Mouse (Mus musculus) neural tube, embryonic 13.5 days (tissue): ENCODE results near the gene Syt2. TPM values are rescaled to one million over a fixed set of nuclear protein-coding genes. Genes with fewer than 3 reads are reported as not detected.

Source experiments
- ATAC-seq: fragments of 200-750 bp; cut with Nextera tagmentation; 2 replicates; pipeline ENCODE4 v1.8.0; 2017; ENCODE audit warnings: low read depth, mild to moderate bottlenecking, moderate TSS enrichment, moderate library complexity
- H3K27ac ChIP-seq: fragments of 300-500 bp; sonication (generic); replicated peaks from 2 replicates; pipeline ENCODE4 v1.5.1; 2015; ENCODE audit warnings: moderate library complexity, mild to moderate bottlenecking, inconsistent platforms
- H3K27me3 ChIP-seq: fragments of 300-500 bp; sonication (generic); 2 replicates; pipeline ENCODE4 v1.6.1; 2015; ENCODE audit warnings: mild to moderate bottlenecking, inconsistent platforms
- H3K36me3 ChIP-seq: fragments of 300-500 bp; sonication (generic); 2 replicates; pipeline ENCODE4 v1.6.1; 2015; ENCODE audit warnings: mild to moderate bottlenecking, inconsistent platforms
- H3K4me1 ChIP-seq: fragments of 300-500 bp; sonication (generic); replicated peaks from 2 replicates; pipeline ENCODE4 v1.6.1; 2015; ENCODE audit warnings: inconsistent platforms
- H3K4me2 ChIP-seq: fragments of 300-500 bp; sonication (generic); 2 replicates; pipeline ENCODE4 v1.6.1; 2015; ENCODE audit warnings: inconsistent platforms, mild to moderate bottlenecking, moderate library complexity
- H3K4me3 ChIP-seq: fragments of 300-500 bp; sonication (generic); 2 replicates; pipeline ENCODE4 v1.5.1; 2015; ENCODE audit warnings: mild to moderate bottlenecking, inconsistent platforms
- H3K9ac ChIP-seq: fragments of 300-500 bp; sonication (generic); 2 replicates; pipeline ENCODE4 v1.6.1; 2015; ENCODE audit warnings: moderate library complexity, mild to moderate bottlenecking, inconsistent platforms
- H3K9me3 ChIP-seq: fragments of 300-500 bp; sonication (generic); 2 replicates; pipeline ENCODE4 v1.6.1; 2016; ENCODE audit warnings: inconsistent platforms
- WGBS: fragments of 180-500 bp; shearing (Covaris S2); methylation state at CpG from one replicate; pipeline ENCODE4 v1.1.7; 2015; 5-methylcytosine and 5-hydroxymethylcytosine counted together
- polyA plus RNA-seq: library from polyadenylated mRNA; unstranded; fragments of >200 nt; fragmentation: Nextera tagmentation; extraction: Ambion mirVana; gene quantifications from 2 replicates; pipeline ENCODE4 v1.2.1, GENCODE M21; 2015

Gene Syt2
- polyA plus RNA-seq, 1 experiment from 2014 or later, result 13.9 TPM

DNA sequence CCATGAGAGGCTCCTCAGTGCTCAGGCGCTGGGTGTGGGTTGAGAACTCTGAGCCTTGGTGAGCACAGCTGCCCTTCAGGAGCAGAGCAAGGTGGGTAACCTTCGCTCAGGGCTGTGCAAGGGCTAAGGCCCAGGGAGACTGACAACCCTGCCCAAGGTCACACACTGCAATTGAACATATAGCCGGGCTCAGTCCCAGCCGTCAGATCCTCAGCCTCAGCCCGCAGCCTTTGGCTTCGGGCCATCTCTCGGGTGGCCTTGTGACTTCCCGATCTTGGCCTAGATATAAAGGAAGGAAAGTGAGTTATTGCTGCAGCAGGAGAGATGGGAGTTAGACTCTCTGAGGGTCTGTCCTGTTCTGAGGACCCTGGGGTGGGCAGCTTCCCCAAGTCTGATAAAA is 80.8 kb downstream of the Syt2 start:
- H3K4me1 ChIP-seq, result peaks cover 12% of the 10 kb centered on the region
- WGBS, result 66% methylated on average over 8 of the region's 8 CpGs
- no peak for ATAC-seq
- 0 out of 2 replicates have a peak overlapping the region, but pooled peaks have one; percentile 9 for H3K27ac ChIP-seq
- H3K4me3 ChIP-seq, result no peak overlapping the region
- no peaks in the 10 kb centered on the region for H3K36me3 ChIP-seq
- H3K9ac ChIP-seq, result no peak overlapping the region
- no peaks in the 10 kb centered on the region for H3K27me3 ChIP-seq
- H3K4me2 ChIP-seq, result no peak overlapping the region
- H3K9me3 ChIP-seq, result no peaks in the 10 kb centered on the region

DNA sequence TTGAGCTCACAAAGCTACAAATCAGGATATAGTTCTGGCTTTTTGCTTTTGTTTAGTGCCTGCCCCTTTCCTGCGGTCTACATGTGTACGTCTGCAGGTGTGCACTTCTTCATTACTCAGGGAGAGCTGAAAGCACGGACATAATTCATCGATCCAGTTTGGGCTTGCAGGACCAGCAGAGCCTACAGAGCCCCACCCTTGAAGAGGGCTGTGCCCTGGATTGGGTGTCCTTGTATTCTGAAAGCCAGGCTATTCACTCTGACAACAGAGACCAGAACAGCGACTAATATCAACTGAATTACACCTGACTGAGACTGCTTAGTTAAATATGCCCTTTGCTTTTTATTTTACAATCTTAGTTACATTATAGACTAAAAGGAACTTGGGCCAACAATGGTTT is 87.2 kb downstream of the Syt2 start:
- Histone ChIP-seq H3K9ac (no peak overlapping the region), H3K27me3 (no peaks in the 10 kb centered on the region), H3K4me3 (no peak overlapping the region), H3K36me3 (no peaks in the 10 kb centered on the region), H3K4me2 (no peak overlapping the region), H3K4me1 (peaks cover 8% of the 10 kb centered on the region; the same call in 1 of the 2 replicates), H3K27ac (no peak overlapping the region), H3K9me3 (no peaks in the 10 kb centered on the region)
- WGBS, result 85% methylated on average over 5 of the region's 5 CpGs
- ATAC-seq, result no peak

- Histone ChIP-seq H3K4me2 (no peak overlapping the region), H3K27me3 (no peaks in the 10 kb centered on the region), H3K36me3 (no peaks in the 10 kb centered on the region), H3K9ac (no peak overlapping the region), H3K27ac (no peak overlapping the region), H3K4me3 (no peak overlapping the region), H3K4me1 (peaks cover 8% of the 10 kb centered on the region; the same call in 1 of the 2 replicates), H3K9me3 (no peaks in the 10 kb centered on the region)
- ATAC-seq, result no peak
- 71% methylated on average over 9 of the region's 9 CpGs for WGBS
These were observed 91.0 kb downstream of the Syt2 start for GRCm38 (mm10) chr1:134737463-134737862.

GRCm38 (mm10) chr1:134741433-134741832 is 95.0 kb downstream of the Syt2 start:
- no peak for ATAC-seq
- Histone ChIP-seq H3K9ac (no peak overlapping the region), H3K27ac (no peak overlapping the region), H3K4me2 (no peak overlapping the region), H3K9me3 (no peaks in the 10 kb centered on the region), H3K4me3 (no peak overlapping the region), H3K36me3 (no peaks in the 10 kb centered on the region), H3K27me3 (no peaks in the 10 kb centered on the region), H3K4me1 (peaks cover 8% of the 10 kb centered on the region; the same call in 1 of the 2 replicates)
- 72% methylated on average over 6 of the region's 6 CpGs for WGBS

DNA sequence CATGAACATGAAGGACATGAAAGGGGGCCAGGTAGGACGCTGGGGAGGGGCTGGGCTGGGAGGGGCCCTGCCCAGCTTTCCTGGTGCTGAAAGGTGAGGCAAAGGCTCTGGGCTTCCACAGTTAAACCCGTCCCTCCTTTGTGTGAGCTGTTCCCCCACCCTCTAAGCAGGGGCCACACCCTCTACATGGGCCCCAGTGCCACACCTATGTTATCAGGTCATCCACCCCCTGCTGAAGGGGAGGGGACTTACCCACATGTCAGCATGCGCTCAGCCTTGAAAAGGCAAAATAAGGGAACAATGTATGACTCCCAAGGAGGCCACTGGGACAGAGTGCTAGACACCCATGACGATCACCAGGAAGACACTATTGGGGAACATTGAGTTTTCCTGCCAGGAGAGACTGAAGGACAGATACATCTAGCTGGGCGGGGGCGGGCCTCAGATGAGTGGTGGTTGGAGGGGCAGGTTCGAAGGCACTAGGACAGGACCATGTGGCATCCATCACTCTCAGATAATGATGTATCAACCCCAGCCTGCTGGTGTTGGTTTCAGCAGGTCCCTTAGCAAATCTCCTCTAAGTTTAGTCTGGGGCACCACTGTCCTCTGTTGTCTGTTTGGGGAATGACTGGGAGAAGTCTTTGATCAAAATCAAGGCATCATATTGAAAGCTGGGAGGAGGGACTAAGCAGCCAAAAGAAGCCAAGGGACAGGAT is 95.6 kb downstream of the Syt2 start:
- Histone ChIP-seq H3K9ac (no peak overlapping the region), H3K9me3 (no peaks in the 10 kb centered on the region), H3K27ac (no peak overlapping the region), H3K4me1 (peaks cover 5% of the 10 kb centered on the region; the same call in 1 of the 2 replicates), H3K36me3 (no peaks in the 10 kb centered on the region), H3K4me2 (no peak overlapping the region), H3K4me3 (no peak overlapping the region), H3K27me3 (no peaks in the 10 kb centered on the region)
- no peak; the same call in 1 of the 2 replicates for ATAC-seq
- 81% methylated on average over 7 of the region's 7 CpGs for WGBS

- Histone ChIP-seq H3K4me3 (no peak overlapping the region), H3K9ac (no peak overlapping the region), H3K4me2 (no peak overlapping the region), H3K4me1 (no peaks in the 10 kb centered on the region; the same call in 1 of the 2 replicates), H3K9me3 (no peaks in the 10 kb centered on the region), H3K27me3 (no peaks in the 10 kb centered on the region), H3K27ac (no peak overlapping the region), H3K36me3 (no peaks in the 10 kb centered on the region)
- no peak for ATAC-seq
- WGBS, result 60% methylated on average over 6 of the region's 6 CpGs
These were observed 99.2 kb downstream of the Syt2 start for GRCm38 (mm10) chr1:134745648-134746047.

DNA sequence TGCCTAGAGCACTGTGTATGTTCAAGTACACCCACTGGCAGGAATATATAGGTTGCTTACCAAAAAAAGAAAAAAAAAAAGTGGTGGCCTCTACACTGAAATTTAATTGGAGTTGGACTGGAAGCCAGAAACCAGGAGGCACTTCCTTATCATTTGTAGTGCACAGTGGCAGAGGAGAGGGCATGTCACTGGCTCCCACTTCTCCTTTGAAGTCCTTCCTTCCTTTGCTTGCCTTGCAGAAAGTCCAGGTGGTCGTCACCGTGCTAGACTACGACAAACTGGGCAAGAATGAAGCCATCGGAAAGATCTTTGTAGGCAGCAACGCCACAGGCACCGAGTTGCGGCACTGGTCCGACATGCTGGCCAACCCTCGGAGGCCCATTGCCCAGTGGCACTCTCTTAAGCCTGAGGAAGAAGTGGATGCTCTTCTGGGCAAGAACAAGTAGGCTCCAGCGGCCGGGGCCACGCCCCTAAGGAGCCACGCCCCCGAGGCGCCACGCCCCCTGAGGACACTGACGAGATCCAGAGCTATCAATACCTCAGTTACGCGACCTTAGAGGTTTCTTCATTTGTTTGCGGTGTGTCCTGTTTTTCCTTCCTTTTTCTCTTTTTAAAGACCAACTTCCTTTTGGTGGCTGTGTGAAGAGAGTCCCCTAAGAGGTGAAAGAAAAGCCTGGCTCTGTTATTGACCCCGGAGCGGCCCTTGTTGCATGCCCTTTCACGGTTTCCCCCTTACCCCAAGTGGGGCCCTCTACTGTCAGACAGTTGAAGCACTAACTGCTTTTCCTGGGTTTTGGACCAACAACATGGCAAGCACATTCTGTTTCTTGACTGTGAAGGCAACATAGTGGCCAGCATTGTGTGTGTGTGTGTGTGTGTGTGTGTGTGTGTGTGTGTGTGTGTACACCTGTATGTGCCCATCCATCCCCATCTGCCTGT is 101.0 kb downstream of the Syt2 start:
- Histone ChIP-seq H3K27ac (no peak overlapping the region), H3K9me3 (no peaks in the 10 kb centered on the region), H3K4me1 (no peaks in the 10 kb centered on the region; the same call in 1 of the 2 replicates), H3K4me2 (peak overlapping the region; percentile 26), H3K27me3 (no peaks in the 10 kb centered on the region), H3K9ac (no peak overlapping the region), H3K36me3 (no peaks in the 10 kb centered on the region), H3K4me3 (no peak overlapping the region)
- no peak for ATAC-seq
- WGBS, result 19% methylated on average over 23 of the region's 23 CpGs

- Histone ChIP-seq H3K27me3 (no peaks in the 10 kb centered on the region), H3K9me3 (no peaks in the 10 kb centered on the region), H3K36me3 (no peaks in the 10 kb centered on the region), H3K4me1 (peaks cover 17% of the 10 kb centered on the region), H3K4me2 (no peak overlapping the region), H3K4me3 (no peak overlapping the region), H3K9ac (no peak overlapping the region), H3K27ac (no peak overlapping the region)
- 87% methylated on average over 7 of the region's 7 CpGs for whole genome bisulfite sequencing
- ATAC-seq, result no peak
These were observed 103.4 kb downstream of the Syt2 start for GRCm38 (mm10) chr1:134749889-134750288.

DNA sequence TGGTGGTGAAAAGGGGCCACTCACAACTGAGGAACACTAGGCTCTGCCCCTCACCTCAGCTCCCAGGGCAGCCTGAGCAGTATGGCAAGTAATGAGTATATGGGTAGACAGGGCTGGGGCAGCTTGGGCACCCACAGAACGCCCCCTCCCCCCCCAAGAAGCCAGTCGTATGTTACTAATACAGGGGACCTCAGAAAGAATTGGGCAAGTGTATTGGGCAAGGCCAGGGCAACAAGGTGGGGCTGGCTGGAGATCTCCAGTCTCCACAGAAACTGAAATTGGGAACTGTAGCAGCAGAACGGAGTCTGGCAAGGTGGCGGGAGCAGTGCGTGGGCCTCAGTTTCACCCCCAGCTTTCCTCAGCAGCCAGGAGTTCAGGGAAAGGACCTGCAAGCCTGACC is 106.0 kb downstream of the Syt2 start:
- no peaks in the 10 kb centered on the region for H3K9me3 ChIP-seq
- no peak overlapping the region for H3K4me3 ChIP-seq
- 81% methylated on average over 5 of the region's 5 CpGs for WGBS
- H3K4me2 ChIP-seq, result no peak overlapping the region
- H3K27ac ChIP-seq, result no peak overlapping the region
- H3K27me3 ChIP-seq, result no peaks in the 10 kb centered on the region
- no peaks in the 10 kb centered on the region; the same call in 1 of the 2 replicates for H3K36me3 ChIP-seq
- no peak overlapping the region for H3K9ac ChIP-seq
- ATAC-seq, result no peak
- H3K4me1 ChIP-seq, result peaks cover 42% of the 10 kb centered on the region

DNA sequence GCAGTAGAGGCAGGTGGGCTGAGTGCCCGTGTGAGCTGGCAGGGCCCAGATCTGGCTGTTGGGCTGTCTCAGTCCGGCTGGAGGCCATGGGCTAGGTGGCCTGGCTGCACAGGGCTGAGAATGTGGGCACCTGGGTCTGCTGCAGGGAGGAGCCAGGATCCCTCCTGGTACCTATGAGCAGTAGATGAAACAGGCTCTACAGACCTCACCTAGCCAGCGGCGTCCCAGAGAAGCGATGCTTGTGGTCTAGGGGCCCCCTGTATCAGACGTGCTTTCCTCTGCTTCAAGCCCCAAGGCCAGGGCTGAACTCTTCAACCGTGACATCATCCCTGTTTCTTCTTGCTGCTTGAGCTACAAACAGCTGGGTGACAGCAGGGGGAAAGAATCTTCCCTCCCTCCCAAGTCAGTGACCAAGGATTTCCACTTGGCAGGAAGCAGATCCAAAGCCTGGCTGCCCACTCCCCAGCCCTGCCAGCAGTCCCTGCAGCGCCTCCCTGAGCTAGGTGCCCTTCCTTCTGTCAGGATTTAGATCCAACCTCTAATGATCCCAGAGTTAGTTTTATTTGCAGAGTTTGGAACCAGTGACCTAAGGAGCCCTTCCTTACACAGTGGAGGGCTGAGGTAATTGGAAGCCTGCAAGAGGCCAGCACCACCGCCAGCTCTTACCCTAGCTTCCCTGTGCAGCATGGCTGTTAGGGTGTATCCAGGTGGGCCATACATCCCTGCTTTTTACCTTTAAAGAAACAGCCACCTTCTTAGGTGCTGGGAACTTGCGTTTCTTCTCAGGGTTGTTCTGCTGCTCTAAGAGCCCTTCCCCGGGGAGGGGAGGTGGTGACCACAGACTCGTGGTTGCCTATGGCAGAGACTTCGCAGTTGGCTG is 107.5 kb downstream of the Syt2 start:
- H3K27ac ChIP-seq, result no peak overlapping the region; the same call in 1 of the 2 replicates
- H3K4me1 ChIP-seq, result peaks cover 45% of the 10 kb centered on the region
- H3K9me3 ChIP-seq, result no peaks in the 10 kb centered on the region
- no peak overlapping the region for H3K4me2 ChIP-seq
- WGBS, result 71% methylated on average over 13 of the region's 13 CpGs
- no peak overlapping the region for H3K4me3 ChIP-seq
- no peak overlapping the region for H3K9ac ChIP-seq
- H3K36me3 ChIP-seq, result peaks cover under 1% of the 10 kb centered on the region; the same call in 1 of the 2 replicates
- no peaks in the 10 kb centered on the region for H3K27me3 ChIP-seq
- no peak for ATAC-seq

- Histone ChIP-seq H3K36me3 (peaks cover 8% of the 10 kb centered on the region; the same call in 1 of the 2 replicates), H3K27me3 (no peaks in the 10 kb centered on the region), H3K9me3 (no peaks in the 10 kb centered on the region), H3K4me2 (no peak overlapping the region), H3K4me1 (peaks cover 45% of the 10 kb centered on the region), H3K9ac (0 out of 2 replicates have a peak overlapping the region, but pooled peaks have one; percentile 17), H3K27ac (0 out of 2 replicates have a peak overlapping the region, but pooled peaks have one; percentile 72), H3K4me3 (no peak overlapping the region)
- no peak for ATAC-seq
- 76% methylated on average over 10 of the region's 10 CpGs for WGBS
These were observed 108.3 kb downstream of the Syt2 start for GRCm38 (mm10) chr1:134754818-134755217.
